In genomic region chr11:108088063-108088462, GRCm38 (mm10) we compare ENCODE assay signal across 15 mouse cellular contexts.
"Had no signal": no experiment of that assay in that cellular context is flagged by ENCODE, and none has a peak within 500 bp of the region (broad histone marks: within the 10 kb centered on the region; RNA-seq: fewer than 3 reads in every experiment).

No protein-coding gene starts in this region.

- H3K27ac ChIP-seq: left cerebral cortex, adult 2 months; liver, embryonic 13.5 days; stomach, embryonic 15.5 days had no signal

- H3K4me1 ChIP-seq: liver, embryonic 13.5 days; stomach, embryonic 15.5 days had no signal

- H3K36me3 ChIP-seq: liver, embryonic 13.5 days; stomach, embryonic 15.5 days had no signal

- H3K9ac ChIP-seq: liver, embryonic 13.5 days; stomach, embryonic 15.5 days had no signal

- H3K27me3 ChIP-seq: liver, embryonic 13.5 days; stomach, embryonic 15.5 days had no signal

- H3K4me3 ChIP-seq: left cerebral cortex, adult 2 months; liver, embryonic 13.5 days; stomach, embryonic 15.5 days had no signal

- H3K9me3 ChIP-seq: liver, embryonic 13.5 days; stomach, embryonic 15.5 days had no signal

- H3K4me2 ChIP-seq: liver, embryonic 13.5 days; midbrain, embryonic 11.5 days; stomach, embryonic 15.5 days had no signal

- DNase-seq: kidney, postnatal 10 days; kidney, postnatal 36 days; layer of hippocampus, postnatal 36 days; liver, embryonic 13.5 days; lung, adult 2 months; lung, postnatal 14 days; lung, postnatal 4 days; midbrain, embryonic 14.5 days; right cerebral cortex, postnatal 4 days; thymus, adult 18-20 months; thymus, postnatal 14 days; thymus, postnatal 4 days had no signal
